Mouse (Mus musculus): ENCODE measurements around the gene Pea15a. TPM values are rescaled to one million over a fixed set of nuclear protein-coding genes. Genes with fewer than 3 reads are reported as not detected.

Pea15a gene
- polyA plus RNA-seq, 1 experiment from 2014 or later, result 415 TPM

- Histone ChIP-seq H3K4me3 (replicated peaks) (peak overlapping the region; percentile 80; the same call in 1 of the 2 replicates), H3K27ac (replicated peaks) (peak overlapping the region; percentile 93), H3K4me1 (peaks cover 74% of the 10 kb centered on the region), H3K36me3 (peaks cover 17% of the 10 kb centered on the region), H3K4me2 (peak overlapping the region; percentile 76), H3K9me3 (replicated peaks) (no peaks in the 10 kb centered on the region), H3K9ac (replicated peaks) (peak overlapping the region; percentile 32; the same call in 1 of the 2 replicates), H3K27me3 (replicated peaks) (no peaks in the 10 kb centered on the region)
- no peak for ATAC-seq (ENCODE audit: low FRiP score)
- WGBS, result 5% methylated on average over 4 of the region's 4 CpGs
Measured at GRCm38 (mm10) chr1:172203566-172203965, 3.0 kb downstream of the Pea15a start.

DNA sequence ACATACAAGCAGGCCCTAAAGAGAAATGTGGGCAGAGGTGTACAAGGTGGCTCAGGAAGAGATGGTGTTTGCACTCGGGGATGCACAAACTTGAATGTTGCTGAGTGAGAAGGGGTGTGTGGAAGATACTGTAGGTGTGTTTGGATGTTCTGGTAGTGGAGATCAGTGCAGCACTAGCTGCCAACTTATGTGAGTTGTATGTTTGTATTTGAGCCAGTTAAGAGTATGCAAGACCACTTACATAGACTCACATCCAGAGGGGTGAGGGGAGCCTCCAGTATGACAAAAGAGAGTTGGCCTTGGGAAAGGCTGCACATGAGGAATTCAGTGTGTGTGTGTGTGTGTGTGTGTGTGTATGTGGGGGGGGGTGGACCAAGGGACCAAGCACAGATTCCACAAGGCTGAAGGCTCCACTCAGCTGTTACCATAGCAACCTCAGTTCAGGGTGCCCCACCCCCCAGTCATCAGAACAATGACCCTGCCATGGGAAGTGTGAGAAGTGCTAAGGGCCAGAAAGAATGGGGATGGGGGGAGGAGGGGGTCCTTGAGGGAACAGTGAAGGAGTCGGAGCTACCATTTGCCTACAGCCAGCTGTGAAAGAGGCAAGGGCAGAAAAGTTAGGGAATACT lies 3.6 kb downstream of the Pea15a start:
- 0 out of 2 replicates have a peak overlapping the region, but pooled peaks have one; percentile 16 for H3K4me3 ChIP-seq (replicated peaks)
- no peak for ATAC-seq (ENCODE audit: low FRiP score)

GRCm38 (mm10) chr1:172201967-172202880 lies 4.4 kb downstream of the Pea15a start:
- WGBS, result 6% methylated on average over 14 of the region's 14 CpGs
- Histone ChIP-seq H3K36me3 (peaks cover 29% of the 10 kb centered on the region), H3K4me1 (peaks cover 70% of the 10 kb centered on the region), H3K27me3 (replicated peaks) (no peaks in the 10 kb centered on the region), H3K27ac (replicated peaks) (peak overlapping the region; percentile 93), H3K4me2 (peak overlapping the region; percentile 76), H3K9ac (replicated peaks) (peak overlapping the region; percentile 40), H3K4me3 (replicated peaks) (peak overlapping the region; percentile 16), H3K9me3 (replicated peaks) (no peaks in the 10 kb centered on the region)
- ATAC-seq (ENCODE audit: low FRiP score), result no peak

More for the DNA sequence above, 3.6 kb downstream of the Pea15a start:
- peak overlapping the region; percentile 93 for H3K27ac ChIP-seq (replicated peaks)
- 0 out of 2 replicates have a peak overlapping the region, but pooled peaks have one; percentile 40 for H3K9ac ChIP-seq (replicated peaks)
- no peaks in the 10 kb centered on the region for H3K27me3 ChIP-seq (replicated peaks)
- H3K4me2 ChIP-seq, result peak overlapping the region; percentile 76
- peaks cover 23% of the 10 kb centered on the region for H3K36me3 ChIP-seq
- 10% methylated on average over 2 of the region's 2 CpGs for WGBS
- peaks cover 74% of the 10 kb centered on the region for H3K4me1 ChIP-seq
- H3K9me3 ChIP-seq (replicated peaks), result no peaks in the 10 kb centered on the region

GRCm38 (mm10) chr1:172200871-172201447 lies 5.6 kb downstream of the Pea15a start:
- Histone ChIP-seq H3K4me1 (peaks cover 64% of the 10 kb centered on the region), H3K9ac (replicated peaks) (no peak overlapping the region), H3K9me3 (replicated peaks) (no peaks in the 10 kb centered on the region), H3K27ac (replicated peaks) (peak overlapping the region; percentile 93), H3K4me3 (replicated peaks) (no peak overlapping the region), H3K36me3 (peaks cover 42% of the 10 kb centered on the region), H3K27me3 (replicated peaks) (no peaks in the 10 kb centered on the region), H3K4me2 (peak overlapping the region; percentile 76)
- 13% methylated on average over 7 of the region's 7 CpGs for WGBS
- ATAC-seq (ENCODE audit: low FRiP score), result peak; percentile 70

GRCm38 (mm10) chr1:172200161-172200560 lies 6.4 kb downstream of the Pea15a start:
- Histone ChIP-seq H3K27ac (replicated peaks) (peak overlapping the region; percentile 93), H3K4me1 (peaks cover 57% of the 10 kb centered on the region), H3K27me3 (replicated peaks) (no peaks in the 10 kb centered on the region), H3K9ac (replicated peaks) (no peak overlapping the region), H3K4me3 (replicated peaks) (no peak overlapping the region), H3K9me3 (replicated peaks) (no peaks in the 10 kb centered on the region), H3K4me2 (peak overlapping the region; percentile 76), H3K36me3 (peaks cover 48% of the 10 kb centered on the region)
- ATAC-seq (ENCODE audit: low FRiP score), result no peak
- WGBS, result 87% methylated on average over 5 of the region's 5 CpGs

- H3K36me3 ChIP-seq, result peaks cover 58% of the 10 kb centered on the region
- no peak overlapping the region for H3K4me2 ChIP-seq
- H3K9ac ChIP-seq (replicated peaks), result no peak overlapping the region
- no peaks in the 10 kb centered on the region for H3K9me3 ChIP-seq (replicated peaks)
- 92% methylated on average over 4 of the region's 4 CpGs for WGBS
- H3K27me3 ChIP-seq (replicated peaks), result no peaks in the 10 kb centered on the region
- ATAC-seq (ENCODE audit: low FRiP score), result no peak
- H3K4me3 ChIP-seq (replicated peaks), result no peak overlapping the region
- H3K4me1 ChIP-seq, result peaks cover 46% of the 10 kb centered on the region
- H3K27ac ChIP-seq (replicated peaks), result no peak overlapping the region
Measured at GRCm38 (mm10) chr1:172198996-172199395, 7.6 kb downstream of the Pea15a start.

- Histone ChIP-seq H3K36me3 (peaks cover 64% of the 10 kb centered on the region), H3K27ac (replicated peaks) (no peak overlapping the region; the same call in 1 of the 2 replicates), H3K4me3 (replicated peaks) (no peak overlapping the region), H3K4me2 (no peak overlapping the region), H3K4me1 (peaks cover 39% of the 10 kb centered on the region), H3K27me3 (replicated peaks) (no peaks in the 10 kb centered on the region), H3K9me3 (replicated peaks) (no peaks in the 10 kb centered on the region), H3K9ac (replicated peaks) (no peak overlapping the region)
- no peak for ATAC-seq (ENCODE audit: low FRiP score)
- WGBS, result 90% methylated on average over 8 of the region's 8 CpGs
Measured at GRCm38 (mm10) chr1:172198316-172198715, 8.3 kb downstream of the Pea15a start.

- Histone ChIP-seq H3K4me3 (replicated peaks) (no peak overlapping the region), H3K27me3 (replicated peaks) (no peaks in the 10 kb centered on the region), H3K9ac (replicated peaks) (no peak overlapping the region), H3K36me3 (peaks cover 64% of the 10 kb centered on the region), H3K4me1 (peaks cover 34% of the 10 kb centered on the region), H3K9me3 (replicated peaks) (no peaks in the 10 kb centered on the region), H3K4me2 (no peak overlapping the region), H3K27ac (replicated peaks) (no peak overlapping the region; the same call in 1 of the 2 replicates)
- WGBS, result 77% methylated on average over 5 of the region's 5 CpGs
- ATAC-seq (ENCODE audit: low FRiP score), result no peak
Measured at GRCm38 (mm10) chr1:172197851-172198250, 8.8 kb downstream of the Pea15a start.

DNA sequence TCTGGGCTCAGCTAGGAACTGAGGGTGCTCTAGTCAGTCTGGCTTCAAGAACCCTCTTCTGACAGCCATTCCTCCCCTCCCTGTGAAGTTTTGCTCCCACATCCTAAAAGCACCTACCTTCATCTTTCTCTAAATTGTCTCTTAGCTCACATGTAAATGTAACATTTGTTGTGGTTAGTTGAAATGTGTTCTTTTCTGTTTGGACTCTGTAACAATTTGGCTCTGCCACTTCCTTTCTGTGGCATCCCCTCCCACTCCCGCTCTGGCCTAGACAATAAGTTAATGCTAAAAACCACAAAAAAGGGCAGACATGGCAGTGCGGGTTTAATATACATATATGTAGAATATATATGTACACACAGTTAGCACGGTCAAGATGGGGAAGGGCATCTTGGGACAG lies 9.5 kb downstream of the Pea15a start:
- H3K4me3 ChIP-seq (replicated peaks), result no peak overlapping the region
- whole genome bisulfite sequencing, result 87% methylated on average over 3 of the region's 3 CpGs
- no peak overlapping the region for H3K9ac ChIP-seq (replicated peaks)
- H3K27ac ChIP-seq (replicated peaks), result no peak overlapping the region
- H3K36me3 ChIP-seq, result peaks cover 71% of the 10 kb centered on the region
- no peak for ATAC-seq (ENCODE audit: low FRiP score)
- H3K4me1 ChIP-seq, result peaks cover 27% of the 10 kb centered on the region
- H3K27me3 ChIP-seq (replicated peaks), result no peaks in the 10 kb centered on the region
- no peak overlapping the region for H3K4me2 ChIP-seq
- H3K9me3 ChIP-seq (replicated peaks), result no peaks in the 10 kb centered on the region

- no peak overlapping the region for H3K27ac ChIP-seq (replicated peaks)
- no peaks in the 10 kb centered on the region for H3K9me3 ChIP-seq (replicated peaks)
- no peak overlapping the region for H3K4me3 ChIP-seq (replicated peaks)
- no peak overlapping the region for H3K4me2 ChIP-seq
- peaks cover 83% of the 10 kb centered on the region for H3K36me3 ChIP-seq
- no peak for ATAC-seq (ENCODE audit: low FRiP score)
- WGBS, result 80% methylated on average over 8 of the region's 8 CpGs
- H3K4me1 ChIP-seq, result peaks cover under 1% of the 10 kb centered on the region; the same call in 1 of the 2 replicates
- no peak overlapping the region for H3K9ac ChIP-seq (replicated peaks)
- no peaks in the 10 kb centered on the region for H3K27me3 ChIP-seq (replicated peaks)
Measured at GRCm38 (mm10) chr1:172194435-172194834, 12.2 kb downstream of the Pea15a start.

DNA sequence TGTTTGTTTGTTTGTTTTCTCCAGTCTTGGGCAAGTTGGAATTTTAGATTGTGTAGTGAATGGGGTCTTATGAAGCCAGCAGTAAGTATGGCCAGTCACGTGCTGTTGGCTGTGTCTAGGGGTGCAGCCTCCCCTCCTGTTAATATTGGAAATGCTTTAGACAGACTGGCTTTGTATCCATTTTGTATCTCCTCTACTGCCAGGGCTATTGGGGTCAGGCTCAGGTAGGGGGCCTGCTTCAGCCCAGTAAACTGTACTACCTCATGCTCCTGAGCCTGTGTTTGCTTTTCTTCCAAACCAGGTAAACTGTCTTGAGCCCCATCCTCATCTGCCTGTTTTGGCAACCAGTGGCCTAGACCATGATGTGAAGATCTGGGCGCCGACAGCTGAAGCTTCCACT lies 14.4 kb downstream of the Pea15a start:
- WGBS, result 92% methylated on average over 3 of the region's 3 CpGs
- no peak for ATAC-seq (ENCODE audit: low FRiP score)
- Histone ChIP-seq H3K36me3 (peaks cover 83% of the 10 kb centered on the region), H3K4me3 (replicated peaks) (no peak overlapping the region), H3K4me2 (no peak overlapping the region), H3K9me3 (replicated peaks) (no peaks in the 10 kb centered on the region), H3K27ac (replicated peaks) (no peak overlapping the region), H3K9ac (replicated peaks) (no peak overlapping the region), H3K27me3 (replicated peaks) (no peaks in the 10 kb centered on the region), H3K4me1 (no peaks in the 10 kb centered on the region)

Measured in neural tube, embryonic 15.5 days (tissue).